Mouse (Mus musculus) CH12.LX (cell line): ENCODE measurements around the gene Vill. TPM values are rescaled to one million over a fixed set of nuclear protein-coding genes. Genes with fewer than 3 reads are reported as not detected.

ENCODE experiments used
- DNase-seq: peaks from one replicate; pipeline ENCODE4 v3.0.0-alpha.2; 2013; ENCODE audit errors: extremely low read depth
- H3K27ac ChIP-seq: 2 replicates; pipeline ENCODE4 v1.5.1; 2012; ENCODE audit warnings: low read depth, mild to moderate bottlenecking, control low read depth, moderate library complexity; ENCODE audit not compliant: insufficient read depth
- H3K27me3 ChIP-seq: replicated peaks from 2 replicates; pipeline ENCODE3; 2012; ENCODE audit warnings: inconsistent platforms
- H3K36me3 ChIP-seq, 2 experiments: replicated peaks in 1 of 2; 2 replicates each; pipeline versions ENCODE3 to v1.6.1; 2012; ENCODE audit warnings: inconsistent platforms in 1 of 2, low read length in 1 of 2, mild to moderate bottlenecking in 1 of 2, mixed read lengths in 1 of 2, moderate library complexity in 1 of 2; ENCODE audit not compliant: control insufficient read depth in 1 of 2, insufficient read depth in 1 of 2
- H3K4me1 ChIP-seq, 2 experiments: 2 replicates each; pipeline ENCODE4 v1.6.1; 2012; ENCODE audit warnings: inconsistent platforms in 1 of 2, moderate library complexity in 1 of 2; ENCODE audit not compliant: insufficient read depth in 2 of 2, control insufficient read depth in 1 of 2
- H3K4me2 ChIP-seq: 2 replicates; pipeline ENCODE4 v1.6.1; 2012; ENCODE audit warnings: low read depth, mild to moderate bottlenecking, control low read depth; ENCODE audit not compliant: poor library complexity, insufficient read depth, severe bottlenecking
- H3K4me3 ChIP-seq, 3 experiments: fragments of 150-350 bp in 1 of 3; sonication (generic) in 1 of 3; replicated peaks in 1 of 3; 2 replicates each; pipeline versions ENCODE3 to v1.5.1; 2011 to 2012; ENCODE audit warnings: low read depth in 2 of 3, low read length in 2 of 3, mild to moderate bottlenecking in 2 of 3, moderate library complexity in 2 of 3, control low read depth in 1 of 3, improper control_type of control experiment in 1 of 3, inconsistent platforms in 1 of 3, mixed read lengths in 1 of 3; ENCODE audit not compliant: poor library complexity in 1 of 3
- H3K79me2 ChIP-seq: replicated peaks from 2 replicates; pipeline ENCODE4 v1.6.1; 2012; ENCODE audit warnings: mild to moderate bottlenecking, moderate library complexity; ENCODE audit not compliant: control insufficient read depth, poor library complexity, insufficient read depth, severe bottlenecking; ENCODE audit errors: extremely low read depth
- H3K9ac ChIP-seq: 2 replicates; pipeline ENCODE4 v1.6.1; 2012; ENCODE audit warnings: low read depth, mild to moderate bottlenecking, control low read depth, moderate library complexity; ENCODE audit not compliant: insufficient read depth
- H3K9me3 ChIP-seq: replicated peaks from 2 replicates; pipeline ENCODE3; 2012; ENCODE audit warnings: low read length, inconsistent platforms, mixed read lengths
- BHLHE40 ChIP-seq: IDR thresholded peaks from 2 replicates; pipeline ENCODE4 v1.6.1; 2011; ENCODE audit warnings: mild to moderate bottlenecking, low read depth, low read length, improper control_type of control experiment
- CTCF ChIP-seq, 2 experiments: IDR thresholded peaks in 1 of 2; conservative IDR thresholded peaks in 1 of 2; 2 replicates each; pipeline ENCODE4 v1.5.1; 2011 to 2012; ENCODE audit warnings: low read depth in 2 of 2, low read length in 2 of 2, improper control_type of control experiment in 1 of 2, inconsistent platforms in 1 of 2, mild to moderate bottlenecking in 1 of 2, moderate library complexity in 1 of 2
- E2F4 ChIP-seq: IDR thresholded peaks from 2 replicates; pipeline ENCODE4 v1.6.1; 2011; ENCODE audit warnings: low read depth, low read length, improper control_type of control experiment; ENCODE audit not compliant: insufficient replicate concordance
- EP300 ChIP-seq: IDR thresholded peaks from 2 replicates; pipeline ENCODE4 v1.6.1; 2011; ENCODE audit warnings: low read length, improper control_type of control experiment
- ETS1 ChIP-seq: conservative IDR thresholded peaks from 2 replicates; pipeline ENCODE4 v1.6.1; 2012; ENCODE audit warnings: low read depth, mild to moderate bottlenecking, inconsistent platforms, low read length, improper control_type of control experiment, moderate library complexity
- JUN ChIP-seq: IDR thresholded peaks from 2 replicates; pipeline ENCODE4 v1.6.1; 2011; ENCODE audit warnings: low read depth, mild to moderate bottlenecking, low read length, improper control_type of control experiment, moderate library complexity; ENCODE audit not compliant: insufficient read depth
- JUND ChIP-seq: conservative IDR thresholded peaks from 2 replicates; pipeline ENCODE4 v1.6.1; 2011; ENCODE audit warnings: low read depth, low read length, improper control_type of control experiment
- MAX ChIP-seq: IDR thresholded peaks from 2 replicates; pipeline ENCODE4 v1.6.1; 2011; ENCODE audit warnings: low read length, improper control_type of control experiment
- MAZ ChIP-seq: IDR thresholded peaks from 2 replicates; pipeline ENCODE4 v1.6.1; 2012; ENCODE audit warnings: low read depth, mild to moderate bottlenecking, inconsistent platforms, low read length, improper control_type of control experiment, moderate library complexity
- MXI1 ChIP-seq: IDR thresholded peaks from 2 replicates; pipeline ENCODE4 v1.6.1; 2011; ENCODE audit warnings: mild to moderate bottlenecking, low read depth, low read length, improper control_type of control experiment
- NRF1 ChIP-seq: IDR thresholded peaks from 2 replicates; pipeline ENCODE4 v1.6.1; 2014; ENCODE audit warnings: low read depth, mild to moderate bottlenecking, inconsistent platforms, low read length, improper control_type of control experiment, moderate library complexity
- TCF12 ChIP-seq: IDR thresholded peaks from 2 replicates; pipeline ENCODE4 v1.6.1; 2014; ENCODE audit warnings: low read depth, mild to moderate bottlenecking, inconsistent platforms, low read length, improper control_type of control experiment
- ZKSCAN1 ChIP-seq: IDR thresholded peaks from 2 replicates; pipeline ENCODE4 v1.6.1; 2012; ENCODE audit warnings: low read depth, inconsistent platforms, low read length, improper control_type of control experiment, borderline replicate concordance
- ZNF384 ChIP-seq: IDR thresholded peaks from 2 replicates; pipeline ENCODE4 v1.6.1; 2012; ENCODE audit warnings: low read depth, low read length, improper control_type of control experiment, inconsistent platforms
- dilution Hi-C: fragments of 300-500 bp; cut with MboI; formaldehyde crosslinking; loops from 2 replicates; pipeline ENCODE4 v1.14.3; 2020; ENCODE audit warnings: low sequenced_read_pairs; ENCODE audit not compliant: extremely low pct_unique_long_range_greater_than_20kb, extremely low pct_ligation_motif_present
- in situ Hi-C: fragments of 300-500 bp; cut with MboI; formaldehyde crosslinking; loops from 3 replicates; pipeline ENCODE4 v1.14.3; 2019; ENCODE audit warnings: low sequenced_read_pairs, low pct_ligation_motif_present, low pct_unique_long_range_greater_than_20kb, mixed read lengths
- polyA plus RNA-seq: library from polyadenylated mRNA; unstranded; fragments of >175 nt; gene quantifications from 2 replicates; pipeline ENCODE4 v1.2.1, GENCODE M21; 2012; ENCODE audit warnings: low read depth; ENCODE audit not compliant: insufficient read length
- total RNA-seq, 2 experiments: library from RNA; depleted of rRNA; stranded (reverse); fragments of 300-350 nt in 1 of 2; fragments of >200 nt in 1 of 2; gene quantifications; 2 replicates each; pipeline ENCODE4 v1.2.3; 2012 to 2014

Vill gene
- total and polyA plus RNA-seq, 3 experiments, result 46.3 to 85.2 (median 57.3) TPM

DNA sequence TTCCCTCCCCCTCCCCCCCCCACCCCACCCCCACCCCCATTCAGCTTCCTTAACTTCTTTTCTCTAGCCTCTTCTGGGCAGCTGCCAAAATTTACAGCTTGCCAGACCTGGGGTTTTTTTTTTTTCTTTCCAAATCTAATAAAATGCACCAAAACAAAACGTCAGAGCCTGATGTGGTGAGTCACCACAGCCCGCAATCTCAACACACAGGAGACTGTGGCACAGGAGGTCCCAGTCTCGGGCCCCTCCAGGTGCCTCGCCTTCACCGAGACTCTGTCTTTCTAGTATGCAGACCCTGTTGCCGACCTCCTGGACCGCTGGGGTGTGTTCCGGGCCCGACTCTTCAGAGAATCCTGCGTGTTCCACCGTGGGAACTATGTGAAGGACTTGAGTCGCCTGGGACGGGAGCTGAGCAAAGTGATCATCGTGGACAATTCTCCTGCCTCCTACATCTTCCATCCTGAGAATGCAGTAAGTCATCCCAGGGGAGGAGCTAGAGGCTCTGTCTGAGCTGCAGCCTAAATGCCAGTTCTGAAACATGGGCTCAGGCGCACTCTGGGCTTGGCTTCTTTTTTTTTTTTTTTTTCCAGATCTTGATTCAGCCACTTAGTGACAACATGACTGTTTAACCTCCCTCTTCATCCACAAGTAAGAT is 15.4 kb upstream of the Vill start:
- TF ChIP-seq MXI1, result no peak
- no peak for TF ChIP-seq NRF1
- Histone ChIP-seq H3K4me2 (no peak overlapping the region), H3K27ac (no peak overlapping the region), H3K79me2 (no peaks in the 10 kb centered on the region), H3K9ac (no peak overlapping the region), H3K36me3 (no peaks in the 10 kb centered on the region), H3K4me1 (no peaks in the 10 kb centered on the region), H3K27me3 (peaks cover 88% of the 10 kb centered on the region), H3K4me3 (no peak overlapping the region), H3K9me3 (peaks cover 3% of the 10 kb centered on the region)
- dilution Hi-C loops (no loop called here), in situ Hi-C loops (no loop called here)
- no peak for DNase-seq

GRCm38 (mm10) chr9:119038574-119038973 is 14.0 kb upstream of the Vill start:
- no peak overlapping the region for H3K27ac ChIP-seq
- no peaks in the 10 kb centered on the region for H3K79me2 ChIP-seq
- dilution Hi-C loops (no loop called here), in situ Hi-C loops (no loop called here)
- no peak overlapping the region for H3K9ac ChIP-seq
- peaks cover 3% of the 10 kb centered on the region for H3K9me3 ChIP-seq
- H3K36me3 ChIP-seq, result no peaks in the 10 kb centered on the region
- H3K27me3 ChIP-seq, result peaks cover 85% of the 10 kb centered on the region
- TF ChIP-seq E2F4, result no peak
- no peak for TF ChIP-seq ZKSCAN1
- no peak for TF ChIP-seq BHLHE40
- TF ChIP-seq ETS1, result no peak
- no peak for TF ChIP-seq TCF12
- no peak for TF ChIP-seq JUN
- no peak for TF ChIP-seq CTCF (conservative IDR thresholded peaks at IDR 0.05 in 1 of 2, IDR thresholded peaks at IDR 0.05 in 1 of 2; ENCODE audit: low read depth in 2 of 2, low read length in 2 of 2)
- TF ChIP-seq MAZ, result no peak
- no peak for TF ChIP-seq ZNF384
- TF ChIP-seq JUND, result no peak
- TF ChIP-seq EP300, result no peak
- TF ChIP-seq MAX, result no peak
- TF ChIP-seq, all 38 proteins: peak for 0
- DNase-seq, result no peak
- H3K4me2 ChIP-seq, result no peak overlapping the region
- H3K4me3 ChIP-seq, result no peak overlapping the region
- no peaks in the 10 kb centered on the region for H3K4me1 ChIP-seq
